Mouse (Mus musculus) layer of hippocampus, postnatal 10 days (tissue): ENCODE measurements at regions not wholly inside any gene's neighbourhood (a gene's known extent, or its start where the extent isn't known, plus 50 kb on each side); places are given as distances from the start of the nearest gene placed in this dataset.
"Not testable (repeated sequence)": the region's sequence is repeated elsewhere in the genome, so short reads cannot be mapped to it uniquely, and the experiment has no call there.

Source experiments
- DNase-seq, 2 experiments: peaks; one replicate each; pipeline ENCODE4 v3.0.0; 2021; ENCODE audit warnings: low spot score in 2 of 2

DNA sequence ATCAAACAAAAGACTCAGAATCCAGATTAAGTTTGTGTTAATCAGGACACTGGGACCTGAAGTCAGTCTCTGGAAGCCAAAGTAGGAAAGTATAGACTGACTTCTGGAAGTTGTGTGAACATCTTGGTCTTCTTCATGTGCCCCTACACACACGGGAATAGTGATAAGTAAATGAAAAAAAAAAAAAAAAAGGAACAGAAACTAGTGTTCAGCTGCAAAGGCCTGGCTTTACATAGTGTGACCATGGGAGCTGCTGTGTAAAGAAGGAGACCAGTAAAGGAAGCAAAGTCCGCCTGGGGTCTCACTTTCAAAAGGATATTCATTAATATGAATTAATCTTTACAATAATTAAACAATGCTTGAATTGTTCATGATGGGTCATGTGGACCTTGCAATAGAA is 190.6 kb upstream of the Tmc3 start:
- DNase-seq, result no peak

GRCm38 (mm10) chr7:83399668-83400067 is 185.1 kb upstream of the Tmc3 start:
- no peak for DNase-seq

GRCm38 (mm10) chr7:83401001-83401400 is 183.7 kb upstream of the Tmc3 start:
- DNase-seq, result no peak

DNA sequence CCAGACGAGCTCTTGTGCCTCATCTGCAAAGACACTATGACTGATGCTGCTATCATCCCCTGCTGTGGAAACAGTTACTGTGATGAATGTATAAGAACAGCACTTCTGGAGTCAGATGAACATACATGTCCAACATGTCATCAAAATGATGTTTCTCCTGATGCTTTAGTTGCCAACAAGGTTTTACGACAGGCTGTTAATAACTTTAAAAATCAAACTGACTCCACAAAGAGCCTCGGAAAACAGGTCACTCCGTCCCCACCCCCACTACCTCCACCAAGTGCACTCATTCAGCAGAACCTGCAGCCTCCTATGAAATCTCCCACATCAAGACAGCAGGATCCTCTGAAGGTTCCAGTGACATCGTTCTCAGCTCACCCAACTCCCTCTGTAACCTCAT is 172.0 kb upstream of the Tmc3 start:
- DNase-seq, result not testable (repeated sequence)

- DNase-seq, result no peak
Measured at GRCm38 (mm10) chr7:83429929-83430556, 154.7 kb upstream of the Tmc3 start.

DNA sequence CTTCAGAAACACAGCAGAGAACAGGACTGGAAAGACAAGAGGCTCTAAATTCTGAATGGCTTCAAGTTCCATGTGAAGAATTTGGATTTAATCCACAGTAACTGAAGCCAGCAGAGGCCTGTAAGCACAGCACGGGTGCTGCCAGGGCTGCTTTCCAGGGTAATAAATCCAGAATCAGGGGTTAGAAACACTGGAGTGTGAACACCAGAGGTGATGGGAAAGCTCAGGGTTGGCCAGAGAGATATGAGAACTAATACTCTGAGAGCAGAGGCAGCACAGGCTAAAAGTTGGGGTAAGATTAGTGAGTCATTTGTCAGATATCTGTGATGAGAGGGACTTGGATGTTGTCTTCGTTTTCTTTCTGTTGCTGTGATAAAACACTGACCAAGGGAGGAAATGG is 153.6 kb upstream of the Tmc3 start:
- no peak for DNase-seq

DNA sequence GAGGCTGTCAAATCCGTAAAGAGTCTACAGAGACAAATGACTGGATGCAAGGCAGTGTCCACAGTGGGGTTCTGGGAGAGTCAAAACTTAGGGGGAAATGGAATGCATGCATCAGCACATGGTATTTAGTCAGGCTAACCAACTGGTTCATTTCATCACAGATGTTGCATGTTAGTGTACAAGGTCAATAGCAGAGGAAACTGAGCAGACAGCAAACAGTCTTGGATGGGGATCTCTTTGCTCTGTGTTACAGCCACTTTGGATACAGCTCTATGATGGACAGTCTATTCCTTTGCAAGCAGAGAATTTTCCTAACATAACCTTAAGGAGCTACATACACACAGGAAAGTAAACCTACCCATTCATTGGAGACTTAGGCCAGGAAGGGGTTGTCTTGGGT is 151.9 kb upstream of the Tmc3 start:
- DNase-seq, result no peak

DNA sequence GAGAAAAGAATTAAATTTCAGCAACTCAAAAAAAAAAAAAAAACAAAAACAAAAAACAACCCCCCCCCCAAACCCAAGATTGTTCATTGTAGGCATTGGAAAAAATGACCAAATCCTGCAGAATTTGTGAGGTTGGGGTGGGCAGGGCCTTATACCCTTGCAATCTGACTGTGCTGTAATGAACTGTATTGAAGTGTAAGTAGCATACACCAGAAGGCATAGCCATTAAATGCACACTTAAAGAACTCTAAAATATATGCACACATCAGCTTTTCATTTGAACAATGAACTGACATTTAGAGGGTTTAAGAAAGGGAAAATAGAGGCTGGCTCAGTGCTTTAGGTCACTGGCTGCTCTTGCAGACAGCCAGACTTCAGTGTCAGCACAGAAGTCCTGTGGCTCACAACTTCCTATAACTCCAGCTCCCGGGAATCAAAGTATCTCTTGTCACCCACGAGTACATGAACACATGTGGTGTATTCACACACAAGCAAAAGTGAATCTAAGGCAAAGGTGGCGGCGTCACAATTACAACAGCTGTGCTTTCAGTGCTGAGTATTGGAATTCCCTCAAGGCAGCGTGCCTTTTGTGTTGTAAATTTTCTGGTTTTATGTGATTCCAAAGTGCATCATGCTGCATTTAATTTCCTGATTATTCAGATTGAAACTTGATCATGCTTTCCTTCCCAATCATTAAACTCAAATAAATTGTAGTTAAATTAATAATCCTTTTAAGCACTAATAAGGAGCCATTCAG is 150.6 kb upstream of the Tmc3 start:
- DNase-seq, result no peak

DNA sequence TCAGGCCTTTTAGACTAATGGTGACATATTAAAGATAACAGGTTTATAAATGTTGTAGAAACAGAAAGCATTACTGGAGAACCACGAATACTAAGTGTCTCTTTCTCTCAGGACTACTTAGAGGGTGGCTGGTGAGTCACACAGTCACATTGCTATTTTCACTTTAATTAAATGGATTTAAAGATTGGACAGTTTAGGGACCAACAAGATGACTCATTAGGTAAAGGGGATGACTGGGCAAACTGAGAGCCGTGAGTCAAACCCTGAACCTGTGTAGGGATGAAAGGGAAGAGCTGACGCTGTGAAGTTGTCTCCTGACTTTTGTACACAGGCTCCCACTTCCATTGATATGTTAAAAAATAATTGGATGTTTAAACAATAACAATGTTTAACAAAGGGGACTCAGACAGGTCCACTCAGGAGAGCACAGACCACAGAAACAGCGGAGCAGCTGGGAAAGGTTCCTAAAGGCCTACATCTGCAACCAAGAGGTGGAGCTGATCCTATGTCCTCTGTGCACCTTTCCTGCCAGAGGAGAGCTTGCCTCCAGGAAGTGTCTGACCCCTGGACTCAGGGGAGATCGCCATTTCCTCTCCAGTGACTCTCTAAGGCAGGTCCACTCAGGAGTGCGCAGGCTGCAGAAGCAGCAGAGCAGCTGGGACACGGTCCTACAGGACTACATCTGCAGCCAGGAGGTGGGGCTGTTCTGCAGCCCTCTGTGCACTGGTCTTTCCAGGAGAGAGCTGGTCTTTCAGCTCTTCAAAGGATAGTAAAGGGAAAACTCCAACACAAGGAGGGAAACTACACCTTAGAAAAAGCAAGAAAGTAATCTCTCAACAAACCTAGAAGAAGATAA is 146.0 kb upstream of the Tmc3 start:
- DNase-seq, result no peak

DNA sequence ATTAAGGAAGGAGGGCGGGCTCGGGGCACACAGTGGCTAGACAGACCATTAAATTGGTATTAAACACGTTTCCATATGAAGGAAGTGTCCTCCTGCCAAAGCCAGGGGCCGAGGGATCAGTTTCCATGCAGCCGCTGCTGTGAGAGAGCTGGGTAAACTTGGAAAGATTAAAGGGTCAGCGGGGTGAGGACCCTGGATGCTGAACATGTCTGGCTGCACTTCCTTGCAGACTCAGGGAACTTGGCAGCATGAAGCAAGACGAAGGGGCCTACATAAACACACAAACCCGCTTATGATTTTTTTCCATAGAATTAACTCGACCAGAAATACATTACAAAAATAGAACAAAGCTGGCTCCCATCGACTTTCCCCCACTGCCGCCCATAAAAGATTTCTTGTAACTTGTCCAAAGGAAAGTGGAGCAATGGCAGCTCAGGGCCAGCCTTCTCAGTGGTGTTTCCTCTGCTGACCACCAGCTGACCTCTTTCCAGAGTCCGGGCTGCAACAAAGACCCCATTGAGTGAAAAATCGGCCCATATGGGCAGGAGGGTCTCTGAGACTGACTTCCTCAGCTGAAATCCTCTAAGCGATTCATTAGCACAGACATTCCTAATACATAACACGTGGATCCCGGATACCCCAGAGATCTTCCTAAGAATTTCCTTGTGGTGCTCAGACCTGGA is 141.0 kb upstream of the Tmc3 start:
- DNase-seq, result no peak

DNA sequence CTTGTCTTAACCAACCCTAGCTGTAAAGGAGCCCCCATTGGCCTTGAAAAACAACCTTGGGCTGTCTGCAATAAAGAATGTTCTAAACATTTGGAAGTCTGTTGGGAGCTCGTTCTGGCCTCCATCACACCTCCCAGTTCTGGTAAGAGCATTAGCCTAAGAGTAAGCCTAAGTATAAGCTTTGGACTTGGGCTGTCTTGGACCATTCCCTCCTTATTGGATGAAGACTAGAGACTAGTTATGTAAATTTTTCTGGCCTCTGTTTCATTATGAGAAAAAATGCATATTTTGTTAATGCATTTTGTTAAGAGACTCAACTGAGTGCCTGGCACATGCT is 140.5 kb upstream of the Tmc3 start:
- no peak for DNase-seq

DNA sequence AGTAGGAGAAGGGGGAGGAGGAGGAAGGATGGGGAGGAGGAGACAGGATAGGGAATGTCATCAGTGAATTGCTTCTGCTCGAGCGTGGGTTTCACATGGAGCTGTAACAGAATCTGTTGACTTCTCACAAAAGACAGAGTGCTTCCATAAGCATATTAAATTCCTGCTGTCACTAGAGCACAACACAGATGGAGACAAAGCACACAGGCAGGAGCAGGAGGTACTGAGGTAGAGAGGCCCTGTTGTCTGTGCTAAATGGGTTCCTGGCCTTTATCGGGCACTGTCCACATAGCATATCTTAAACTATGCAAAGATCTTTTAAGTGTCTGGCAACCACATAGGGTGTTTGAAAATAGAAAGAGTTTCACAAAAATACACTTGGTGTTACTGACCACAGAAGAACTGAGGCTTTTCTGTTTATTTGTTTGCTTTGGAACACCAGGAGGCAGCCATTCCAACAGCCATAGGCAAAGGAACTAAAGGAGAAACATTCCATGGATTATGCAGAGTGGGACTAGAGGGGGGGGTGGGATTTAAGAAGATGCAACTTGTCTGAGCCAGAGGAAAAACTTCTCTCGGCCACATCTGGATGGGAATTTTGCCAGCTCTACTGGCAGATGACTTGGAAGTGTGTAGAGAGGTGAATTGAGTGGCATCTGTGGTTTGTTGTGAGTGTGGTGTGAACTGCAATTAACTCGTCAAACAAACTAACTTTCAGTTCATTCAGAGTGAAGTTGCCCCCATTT is 139.4 kb upstream of the Tmc3 start:
- peak in 1 of 2 experiments; percentile 22 for DNase-seq

GRCm38 (mm10) chr7:83450346-83450745 is 134.4 kb upstream of the Tmc3 start:
- DNase-seq, result peak; percentile 41 to 53

- DNase-seq, result no peak
Measured at GRCm38 (mm10) chr7:83452309-83452708, 132.4 kb upstream of the Tmc3 start.

- DNase-seq, result no peak
Measured at GRCm38 (mm10) chr7:83459520-83459919, 125.2 kb upstream of the Tmc3 start.

DNA sequence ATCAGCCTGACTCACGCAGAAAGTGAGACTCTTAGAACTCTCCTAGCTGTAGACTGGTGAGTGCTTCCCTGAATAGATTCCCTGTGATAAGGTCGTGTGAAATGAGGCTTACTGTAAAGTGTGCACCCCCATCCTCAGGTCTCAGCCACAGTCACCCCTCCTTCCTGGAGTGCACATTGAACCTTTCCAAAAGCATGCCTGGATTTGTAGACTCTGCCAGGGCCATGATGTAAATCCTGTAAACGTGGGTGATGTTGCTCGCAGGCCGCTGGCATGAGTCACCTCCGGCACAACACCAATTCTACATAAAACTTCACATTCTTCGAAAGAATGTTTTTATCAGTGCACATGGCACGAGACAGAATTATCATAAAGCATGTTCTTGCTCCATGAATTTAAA is 117.7 kb upstream of the Tmc3 start:
- DNase-seq, result no peak

DNA sequence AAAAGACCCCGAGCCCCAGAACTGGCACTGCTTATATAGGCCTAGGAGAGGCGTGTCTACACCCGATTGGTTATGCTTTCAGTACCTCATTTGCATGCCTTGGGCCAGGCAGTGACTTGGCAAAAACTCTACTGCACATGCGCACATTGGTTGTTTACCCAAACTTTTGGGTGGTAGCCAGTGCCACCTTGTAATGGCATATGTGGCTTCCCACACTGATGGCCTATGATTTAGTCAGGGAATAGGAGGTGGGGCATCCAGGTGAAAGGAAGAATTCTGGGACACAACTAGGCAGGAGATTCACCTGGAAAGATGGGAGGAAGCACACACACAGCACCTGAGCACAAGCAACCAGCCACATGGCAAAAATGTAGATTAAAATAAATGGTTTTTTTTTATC is 114.9 kb upstream of the Tmc3 start:
- not testable (repeated sequence) for DNase-seq

GRCm38 (mm10) chr7:83471111-83471510 is 113.6 kb upstream of the Tmc3 start:
- DNase-seq, result no peak

DNA sequence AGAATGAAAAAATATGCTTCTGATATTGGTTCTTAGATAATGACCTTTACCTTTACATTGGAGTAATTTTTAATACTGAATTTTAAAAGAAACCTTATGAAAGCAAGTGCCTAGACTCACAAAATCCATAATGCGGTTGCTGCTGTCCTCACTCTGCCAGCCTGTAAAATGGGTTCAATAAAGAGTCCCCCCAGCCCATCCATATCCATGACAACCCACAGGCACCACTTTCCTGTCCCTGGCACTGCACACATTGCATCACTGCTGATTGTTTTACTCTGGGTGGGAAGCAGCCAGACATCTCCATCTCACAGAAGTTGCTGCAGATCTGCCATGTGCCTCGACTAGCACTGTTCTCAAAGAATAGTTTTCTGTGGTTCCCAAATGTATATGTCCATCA is 110.3 kb upstream of the Tmc3 start:
- no peak for DNase-seq

DNA sequence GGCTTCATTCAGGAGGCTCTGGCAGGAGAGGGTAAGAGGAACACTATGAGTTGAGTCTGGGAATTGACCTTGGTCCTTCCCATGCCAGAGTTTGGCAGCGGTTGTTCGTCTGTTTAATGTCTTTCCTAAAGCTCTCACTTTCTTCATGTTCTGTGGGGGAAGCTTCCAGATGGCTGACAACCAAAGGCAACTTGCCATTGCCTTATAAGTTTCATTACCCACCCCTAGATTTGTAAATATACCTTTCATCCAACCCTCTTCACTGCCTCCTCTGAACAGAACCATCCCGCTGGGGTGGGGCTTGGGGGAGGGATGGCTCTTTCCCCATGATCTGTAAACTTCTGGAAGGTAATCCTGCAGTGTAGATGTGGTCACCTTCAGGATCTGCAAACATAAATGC is 109.7 kb upstream of the Tmc3 start:
- DNase-seq, result no peak
